Mouse (Mus musculus) spleen, adult 10 weeks (tissue): Measurements from ENCODE around the gene Sec16b. TPM values are rescaled to one million over a fixed set of nuclear protein-coding genes. Genes with fewer than 3 reads are reported as not detected.

Experiments
- polyA plus RNA-seq: library from polyadenylated mRNA; stranded (reverse); fragments of 350-450 nt; fragmentation: Illumina TruSeq; extraction: RNeasy Lipid Tissue Mini Kit (QIAGEN cat#74804); gene quantifications from one replicate; pipeline ENCODE4 v1.2.3, GENCODE M21; 2015; ENCODE audit warnings: low replicate concordance; ENCODE audit not compliant: insufficient read depth

Gene Sec16b
- polyA plus RNA-seq = 2.2 TPM

GRCm38 (mm10) chr1:157506522-157506921 is at the start of gene Sec16b:
Sec16b (plus strand) TSS chr1:157506728.

GRCm38 (mm10) chr1:157458421-157459208 is 47.9 kb upstream of the Sec16b start, which contains the start of gene Cryzl2:
Cryzl2 (plus strand) TSS chr1:157458577.

Other genes starting within 250 kb of the Sec16b start
- 5.9 TPM for gene Rasal2, start 94.1 kb upstream of the Sec16b start, polyA plus RNA-seq
- 18.9 TPM for gene Cryzl2, start 48.2 kb upstream of the Sec16b start, polyA plus RNA-seq